Comparison of ENCODE assay signal across 8 mouse cellular contexts in the genomic region with DNA sequence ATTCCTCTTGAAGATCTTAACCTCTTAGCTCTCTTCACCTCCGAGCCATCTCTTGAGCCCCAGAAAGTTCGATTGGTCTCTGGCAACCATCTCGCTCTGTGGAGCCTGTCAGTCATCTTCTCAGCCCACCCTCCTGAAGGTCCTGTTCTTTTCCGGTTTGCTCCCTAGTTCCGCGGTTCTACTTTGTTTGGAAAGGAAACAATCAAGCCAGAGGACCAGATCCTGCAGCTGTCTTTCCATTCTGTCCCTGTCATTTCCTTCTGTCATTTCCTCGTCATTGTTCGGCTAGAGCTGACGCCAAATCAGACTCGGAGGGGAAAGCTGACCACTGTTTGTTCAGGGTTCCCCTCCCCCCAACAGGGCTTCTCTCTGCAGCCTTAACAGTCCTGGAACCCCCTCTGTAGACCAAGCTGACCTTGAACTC. TPM values are rescaled to one million over a fixed set of nuclear protein-coding genes. Genes with fewer than 3 reads are reported as not detected.
DNase-seq lines count a peak whose midpoint lies in the region; TF ChIP-seq lines count a peak whose summit lies in the region.

No protein-coding gene starts in this region.

- no peak for TF ChIP-seq CTCF in testis, adult 2 months (IDR thresholded peaks at IDR 0.05; ENCODE audit: control insufficient read depth, insufficient read depth, insufficient replicate concordance, low read depth, low read length)

- peaks cover 8% of the 10 kb centered on the region for H3K4me1 ChIP-seq in testis, adult 2 months (ENCODE audit: control insufficient read depth, insufficient read depth, low read length)

- H3K36me3 ChIP-seq in testis, adult 2 months (ENCODE audit: control insufficient read depth, insufficient read depth, low read length): no peaks in the 10 kb centered on the region

- TF ChIP-seq POLR2A in testis, adult 2 months (IDR thresholded peaks at IDR 0.05; ENCODE audit: control insufficient read depth, low read depth, low read length): no peak

- H3K27ac ChIP-seq in testis, adult 2 months (ENCODE audit: control insufficient read depth, insufficient read depth, low read depth, low read length): peak overlapping the region; percentile 32

- DNase-seq in testis, postnatal 10 days (ENCODE audit: low spot score): no peak
- peak; percentile 34 for DNase-seq in gastrocnemius, postnatal 25 days
- peak; percentile 10 for DNase-seq in kidney, adult 18-20 months
- DNase-seq in lung, postnatal 10 days: peak; percentile 82
- no peak for DNase-seq in thymus, postnatal 36 days
- DNase-seq in frontal cortex, postnatal 36 days (ENCODE audit: low spot score in 2 of 2): no peak
- no peak for DNase-seq in retina, postnatal 1 day

- H3K4me3 ChIP-seq in testis, adult 2 months (ENCODE audit: control insufficient read depth, low read depth, low read length): peak overlapping the region; percentile 41

- no peaks in the 10 kb centered on the region for H3K27me3 ChIP-seq in testis, adult 2 months (ENCODE audit: control insufficient read depth, insufficient read depth, low read length)

RNA-seq across cellular contexts. Expression of a gene that starts 27.0 kb away (rescaled TPM):
- polyA plus RNA-seq in testis, adult 2 months (2012; rRNA removed): 4.7 and 5.1 TPM in 2 replicates
- total RNA-seq in gastrocnemius, postnatal 25 days (2021): 1 to 10 TPM; 3.0 to 3.7 TPM

RNA-seq across cellular contexts. Expression of a gene that starts 41.7 kb away (rescaled TPM):
- 142 and 183 TPM in 2 replicates for polyA plus RNA-seq in testis, adult 2 months (2012; rRNA removed)
- total RNA-seq in gastrocnemius, postnatal 25 days (2021): 100 to 1,000 TPM; 105 to 124 TPM

Comparison
In these comparisons a context has a peak if more than half of its experiments do, and no peak if none do; other contexts are left out.
1. DNase-seq: peak in gastrocnemius, postnatal 25 days (single experiment), kidney, adult 18-20 months (single experiment) and lung, postnatal 10 days (single experiment); none in testis, postnatal 10 days (single experiment), thymus, postnatal 36 days (0 of 2), frontal cortex, postnatal 36 days (0 of 2) and retina, postnatal 1 day (single experiment).